Mouse (Mus musculus) lung, postnatal 0 days (tissue): ENCODE data around the gene Mxd4.

ENCODE experiments used
- CTCF ChIP-seq: IDR thresholded peaks from 2 replicates; pipeline ENCODE4 v1.5.1; 2016; ENCODE audit warnings: antibody characterized with exemption, mild to moderate bottlenecking
- EP300 ChIP-seq: IDR thresholded peaks from 2 replicates; pipeline ENCODE4 v1.6.1; 2016; ENCODE audit warnings: antibody characterized with exemption, mild to moderate bottlenecking, control low read depth

GRCm38 (mm10) chr5:34229503-34229902, 42.0 kb upstream of the Mxd4 start:
- TF ChIP-seq CTCF (no peak), EP300 (no peak)
